Mouse (Mus musculus) embryo, embryonic 11.5 days (tissue): Measurements from ENCODE around the gene Hist2h2aa1.
A peak's percentile ranks its signal among the peaks of the same experiment; 100 is the strongest.
"Not testable (repeated sequence)": the region's sequence is repeated elsewhere in the genome, so short reads cannot be mapped to it uniquely, and the experiment has no call there.

ENCODE experiments used
- DNase-seq: peaks from one replicate; pipeline ENCODE4 v3.0.0-alpha.2; 2012; ENCODE audit warnings: low read depth, low spot score

Hist2h2aa1 gene

DNA sequence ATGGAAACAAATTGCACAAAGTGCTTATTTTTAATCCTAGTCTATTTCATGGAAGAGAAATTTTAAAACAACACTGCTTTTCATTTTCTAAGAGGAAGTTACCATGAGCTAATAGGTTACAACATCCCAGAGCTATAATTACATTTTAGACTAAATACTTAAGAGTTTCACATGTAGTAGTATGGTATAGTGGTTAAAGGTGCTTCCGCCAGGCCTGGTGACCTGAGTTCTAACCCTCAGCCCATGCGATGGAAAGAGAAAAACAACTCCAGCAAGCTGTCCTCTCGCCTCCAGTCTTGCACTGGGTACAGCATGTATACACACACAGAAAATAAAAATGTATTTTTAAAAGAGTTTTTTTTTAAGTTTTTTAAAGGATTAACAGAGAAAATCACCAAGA, 6.5 kb downstream of the Hist2h2aa1 start:
- no peak for DNase-seq

DNA sequence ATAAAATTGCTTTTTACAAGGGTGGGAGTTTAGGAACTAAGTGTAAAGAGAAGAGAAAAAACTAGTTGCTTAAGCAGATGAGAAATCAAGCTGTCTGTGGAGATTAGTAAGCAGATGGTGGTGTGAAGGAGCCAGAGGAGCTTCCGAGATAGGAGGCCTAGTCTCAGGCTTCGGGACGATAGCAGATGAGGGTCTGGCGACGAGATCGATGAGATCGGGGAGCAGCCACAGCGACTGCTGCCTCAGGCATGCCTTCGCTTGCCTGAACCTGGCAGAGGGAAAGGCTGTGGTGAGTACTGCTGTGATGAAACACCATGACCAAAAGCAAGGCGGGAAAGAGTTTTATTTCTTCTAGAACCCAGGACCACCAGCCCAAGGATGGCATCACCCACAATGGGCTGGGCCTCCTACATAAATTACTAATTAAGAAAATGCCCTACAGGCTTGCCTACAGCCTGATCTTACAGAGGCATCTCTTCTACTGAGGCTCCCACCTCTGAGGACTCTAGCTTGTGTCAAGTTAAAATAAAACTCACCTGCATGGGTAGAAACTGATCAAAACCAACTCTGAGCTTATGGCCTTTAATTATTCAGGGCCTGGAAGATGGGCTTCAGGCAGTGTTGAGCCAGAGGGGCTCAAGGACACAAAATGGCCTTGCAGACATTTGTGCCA, 9.5 kb downstream of the Hist2h2aa1 start:
- DNase-seq: no peak

DNA sequence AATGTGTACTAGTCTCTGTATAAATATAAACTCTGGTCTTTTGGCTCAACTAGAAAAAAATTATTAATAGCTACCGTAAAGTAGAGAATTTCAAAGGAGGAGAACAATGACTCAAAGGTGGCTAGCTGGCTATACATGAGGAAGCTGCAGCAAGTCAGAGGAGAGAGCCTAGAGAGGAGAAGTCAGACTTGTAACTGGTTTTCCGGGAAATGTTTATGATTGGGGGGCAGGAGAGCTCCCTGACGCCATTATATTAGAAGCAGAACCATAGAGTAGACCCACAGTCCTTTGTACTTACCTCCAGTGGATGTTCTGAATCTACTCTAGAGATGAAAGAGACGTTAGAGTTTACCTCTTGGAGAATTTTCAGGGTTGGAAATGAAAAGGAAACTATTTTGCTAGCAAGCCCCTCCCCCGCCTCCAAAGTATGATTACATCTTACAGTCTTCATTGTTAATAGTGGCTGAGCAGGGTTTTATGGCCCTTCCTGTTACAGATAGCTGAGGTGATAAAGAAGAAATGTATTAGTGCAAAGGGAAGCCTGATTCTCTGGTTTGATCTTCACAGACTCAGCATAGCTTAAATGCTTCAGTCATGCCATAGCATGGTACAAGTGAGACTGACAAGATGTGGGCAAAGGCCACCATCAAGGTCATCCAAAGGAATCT, 10.8 kb downstream of the Hist2h2aa1 start:
- DNase-seq: no peak

DNA sequence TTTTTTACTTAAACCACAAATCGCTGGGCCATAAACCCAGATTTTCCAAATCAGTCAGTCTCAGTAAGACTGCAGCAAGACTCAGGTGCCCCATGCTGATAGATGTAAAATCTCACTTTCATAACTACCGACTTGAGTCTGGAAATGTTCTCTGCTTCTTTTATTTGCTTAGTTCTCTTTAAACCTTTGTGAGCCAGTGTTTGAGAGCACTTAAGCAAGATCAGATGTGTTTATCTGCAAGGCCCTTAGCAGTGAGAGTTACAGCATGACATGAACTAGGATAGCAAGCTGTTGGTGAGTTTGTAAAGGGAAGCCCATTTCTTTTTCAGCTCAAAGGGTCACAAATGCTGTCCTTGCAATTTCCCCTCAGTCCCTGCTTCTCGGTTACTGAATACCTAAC, 11.9 kb downstream of the Hist2h2aa1 start:
- no peak for DNase-seq

DNA sequence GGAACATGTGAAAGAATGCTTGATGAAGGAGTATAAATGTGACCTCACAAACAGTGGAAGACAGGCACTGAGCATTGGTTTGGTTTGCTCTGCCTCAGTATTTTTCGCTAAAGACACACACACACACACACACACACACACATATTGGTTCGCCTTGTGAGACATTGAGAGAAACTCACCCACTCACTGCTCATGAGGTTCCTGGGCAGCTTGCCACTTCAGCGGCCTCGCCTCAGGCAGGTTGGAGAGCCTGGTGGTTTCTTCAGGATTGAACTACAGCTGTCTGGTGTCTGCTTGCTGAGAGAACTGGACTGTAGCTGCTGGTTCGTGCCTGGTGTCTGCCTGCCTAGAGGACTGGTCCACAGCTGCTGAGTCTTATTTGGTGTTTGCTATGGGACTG, 14.9 kb downstream of the Hist2h2aa1 start:
- DNase-seq: no peak

DNA sequence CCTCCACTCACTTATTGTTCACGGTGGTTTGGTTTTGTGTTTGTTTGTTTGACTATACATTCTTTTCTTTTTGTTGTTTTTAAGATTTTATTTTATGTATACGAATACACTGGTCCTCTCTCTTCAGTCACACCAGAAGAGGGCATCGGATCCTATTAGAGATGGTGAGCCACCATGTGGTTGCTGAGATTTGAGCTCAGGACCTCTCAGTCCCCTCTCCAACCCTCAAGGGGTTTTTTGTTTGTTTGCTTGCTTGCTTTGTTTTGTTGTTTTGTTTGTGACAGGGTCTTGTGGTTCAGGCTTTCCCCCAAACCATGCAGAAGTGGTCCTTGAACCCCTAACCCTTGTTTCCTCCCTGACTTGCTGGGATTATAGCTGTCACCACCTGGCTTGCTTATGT, 16.3 kb downstream of the Hist2h2aa1 start:
- no peak for DNase-seq

DNA sequence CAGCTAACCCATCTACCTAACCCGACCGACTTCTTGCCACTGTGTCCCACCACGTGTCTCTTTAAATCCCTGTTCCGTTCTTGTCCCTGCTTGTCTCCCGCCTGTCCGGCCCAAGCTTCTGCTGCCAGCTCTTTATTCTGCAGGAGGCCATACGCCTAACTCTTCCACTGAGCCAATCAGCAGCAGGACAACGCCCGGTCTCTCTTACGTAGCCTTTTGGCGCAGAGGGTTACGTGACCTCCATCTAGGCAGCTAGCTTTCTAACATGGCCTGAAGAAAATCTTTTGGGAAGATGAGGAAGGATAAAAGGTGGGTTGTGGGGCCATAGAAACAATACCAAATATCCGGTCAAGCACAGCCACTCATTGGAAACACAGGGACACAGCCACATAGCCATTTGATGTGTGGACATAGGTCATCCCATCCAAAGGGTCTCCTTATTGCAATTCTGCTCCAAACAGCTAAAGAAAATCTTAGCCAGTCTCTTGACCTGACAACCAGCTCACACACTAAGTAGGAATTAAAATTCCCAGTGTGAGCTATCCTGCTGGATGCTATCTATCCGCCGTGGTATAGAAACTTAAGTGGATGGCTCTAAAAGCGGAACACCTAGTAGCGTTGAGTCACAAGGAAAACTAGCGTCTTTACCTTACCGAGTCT, 17.0 kb downstream of the Hist2h2aa1 start:
- peak; percentile 64 for DNase-seq

DNA sequence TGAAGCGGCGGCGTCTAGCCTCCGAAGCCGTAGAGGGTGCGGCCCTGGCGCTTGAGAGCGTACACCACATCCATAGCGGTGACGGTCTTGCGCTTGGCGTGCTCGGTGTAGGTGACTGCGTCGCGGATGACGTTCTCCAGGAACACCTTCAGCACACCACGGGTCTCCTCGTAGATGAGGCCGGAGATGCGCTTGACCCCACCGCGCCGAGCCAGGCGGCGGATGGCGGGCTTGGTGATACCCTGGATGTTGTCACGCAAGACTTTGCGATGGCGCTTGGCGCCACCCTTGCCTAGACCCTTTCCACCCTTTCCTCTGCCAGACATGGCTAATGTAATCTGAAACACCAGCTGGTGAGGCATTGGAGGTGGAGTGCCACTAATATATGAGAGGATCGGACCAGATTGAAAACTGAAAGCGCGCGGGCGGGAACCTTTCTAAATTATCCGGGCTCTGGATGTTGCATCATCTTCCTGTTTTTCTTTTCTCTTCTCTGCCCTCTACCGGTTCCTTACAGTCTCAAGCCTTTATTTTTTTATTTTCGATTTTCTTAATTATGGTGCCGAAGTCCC, 17.8 kb downstream of the Hist2h2aa1 start, which contains the start of gene Hist2h4:
Gene Hist2h4, minus strand, starts transcription at position 333 of the 572 bp plus-strand sequence.
- peak; percentile 92 for DNase-seq

DNA sequence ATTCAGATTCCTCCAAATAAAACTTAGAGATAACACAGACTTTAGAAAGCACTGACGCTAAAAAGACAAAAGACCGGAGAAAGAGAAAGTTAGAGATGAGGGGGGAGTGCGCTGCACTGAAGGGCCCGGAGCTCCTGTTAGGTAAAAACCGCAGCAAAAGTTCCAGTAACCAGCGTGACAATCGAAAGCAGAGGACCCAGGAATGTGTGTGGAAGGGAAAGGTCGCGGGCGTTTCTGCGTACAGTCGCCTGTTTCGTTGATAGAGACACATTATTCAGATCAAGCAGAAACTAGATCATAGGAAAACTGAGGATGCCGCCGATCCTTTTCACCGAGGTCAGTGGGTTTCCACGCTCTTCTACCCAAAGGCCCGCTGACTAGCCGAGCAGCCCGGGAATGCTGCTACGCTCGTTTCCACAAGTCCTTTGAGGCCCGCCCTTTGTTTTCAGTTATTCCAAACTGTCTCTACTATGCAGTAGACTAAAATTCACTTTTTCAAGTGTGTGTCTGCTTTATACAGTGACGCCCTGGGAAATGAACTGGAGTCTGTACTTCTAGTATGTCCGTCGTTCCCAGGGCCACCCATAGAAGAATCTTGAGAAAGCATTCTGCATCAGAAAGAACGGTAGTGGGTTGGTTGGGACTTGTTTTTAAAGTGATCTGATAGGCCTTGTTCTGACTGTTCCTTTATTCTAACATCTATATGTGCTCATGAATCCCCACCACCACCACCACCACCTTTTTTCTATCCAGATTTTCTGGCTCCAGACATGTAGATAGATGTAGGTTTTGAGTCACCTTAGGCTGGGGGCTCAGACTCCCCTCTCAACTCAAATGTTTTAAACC, 18.5 kb downstream of the Hist2h2aa1 start:
- no peak for DNase-seq

DNA sequence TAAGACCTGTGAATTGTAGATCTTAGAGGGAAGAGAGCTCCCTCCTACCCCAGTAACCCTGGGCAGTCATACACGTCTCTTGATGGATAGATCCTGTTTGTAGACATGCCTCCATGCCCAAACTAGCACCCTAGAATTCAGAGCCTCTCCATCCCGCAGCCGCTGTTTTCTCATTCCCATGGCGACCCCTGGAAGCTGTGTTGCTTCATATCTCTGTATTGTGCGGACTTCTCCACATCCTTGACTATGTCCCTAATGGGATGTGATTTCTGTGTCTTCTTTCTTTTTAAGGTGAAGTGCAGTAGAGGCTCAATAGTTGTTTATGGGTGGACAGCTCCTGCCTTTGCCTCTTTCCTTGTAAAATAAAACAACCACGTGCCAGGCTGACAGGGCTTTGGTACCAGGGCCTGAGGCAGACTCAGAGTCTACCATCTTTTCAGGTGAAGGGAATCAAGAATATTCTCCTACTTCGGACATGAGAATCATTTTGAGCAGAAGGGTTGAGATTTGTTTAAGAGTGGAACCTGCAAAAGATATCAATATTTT, 19.2 kb downstream of the Hist2h2aa1 start:
- DNase-seq: no peak

DNA sequence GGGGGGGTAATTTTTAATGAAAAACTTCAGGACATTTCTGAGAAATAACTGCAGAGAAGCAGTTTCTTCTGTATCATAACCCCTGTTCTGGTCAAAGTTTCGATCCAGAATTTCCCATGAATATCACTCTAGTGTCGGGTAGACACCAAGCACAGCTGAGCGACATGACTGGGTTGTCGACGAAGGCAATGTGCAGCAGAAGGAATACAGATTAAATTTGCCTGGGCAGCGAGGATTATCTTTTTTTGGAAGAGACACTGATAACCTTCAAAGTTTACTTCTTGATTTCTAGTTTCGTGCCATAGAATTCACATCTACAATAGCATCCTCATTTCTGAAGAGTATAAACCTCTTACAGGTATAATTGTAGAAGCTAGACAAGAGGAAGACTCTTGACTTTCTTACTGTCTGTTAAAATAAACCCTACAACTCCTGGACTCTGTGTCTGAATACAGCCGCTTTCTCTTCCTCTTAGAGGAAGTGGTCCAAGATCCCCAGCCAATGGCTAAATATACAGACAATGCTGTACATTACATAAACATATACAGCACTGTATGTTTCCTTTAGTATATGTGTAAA, 20.9 kb downstream of the Hist2h2aa1 start:
- no peak for DNase-seq

DNA sequence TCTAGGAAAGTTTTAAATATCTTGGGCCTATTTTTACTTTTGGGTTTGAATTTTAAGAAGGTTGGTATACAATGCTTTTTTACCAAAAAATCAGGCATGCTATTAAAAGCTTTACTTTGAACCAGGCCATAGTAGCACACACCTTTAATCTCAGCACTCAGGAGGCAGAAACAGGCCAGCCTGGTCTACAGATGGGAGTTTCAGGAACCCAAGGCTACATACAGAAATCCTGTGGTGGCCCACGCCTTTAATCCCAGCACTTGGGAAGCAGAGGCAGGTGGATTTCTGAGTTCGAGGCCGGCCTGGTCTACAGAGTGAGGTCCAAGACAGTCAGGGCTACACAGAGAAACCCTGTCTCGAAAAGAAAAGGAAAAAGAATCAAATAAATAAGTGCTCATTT, 22.2 kb downstream of the Hist2h2aa1 start:
- no peak for DNase-seq

DNA sequence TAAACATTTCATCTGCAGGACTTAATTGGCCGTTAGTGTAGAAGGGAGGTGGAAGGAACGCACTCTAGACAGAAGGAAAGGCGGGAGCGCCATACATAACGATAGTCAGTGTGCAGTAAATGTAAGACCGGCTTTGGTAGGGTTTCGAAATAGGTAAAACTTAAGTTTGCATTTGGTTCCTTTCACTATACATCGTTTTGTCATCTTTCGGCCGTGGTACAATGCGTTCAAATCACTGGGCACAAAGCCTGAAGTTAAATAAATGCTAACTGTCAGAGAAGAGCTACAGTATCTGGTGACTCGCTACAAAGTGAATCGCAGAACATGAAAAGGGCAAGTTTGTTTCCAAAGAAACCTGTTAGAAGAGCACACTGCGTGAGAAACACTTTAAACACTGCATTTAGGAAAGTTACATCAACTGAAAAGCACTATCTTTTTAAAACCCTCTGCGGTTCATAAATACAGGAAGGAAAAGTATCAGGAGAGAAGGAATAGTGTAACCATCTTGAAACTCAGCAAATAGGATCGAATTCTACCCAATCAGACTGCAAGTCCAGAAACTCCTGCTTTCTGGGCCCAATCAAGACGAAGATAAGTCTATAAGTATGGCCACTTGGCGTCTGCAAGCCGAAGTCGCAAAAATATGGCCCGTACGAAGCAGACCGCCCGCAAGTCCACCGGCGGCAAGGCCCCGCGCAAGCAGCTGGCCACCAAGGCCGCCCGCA, 22.9 kb downstream of the Hist2h2aa1 start, which contains the start of gene Hist2h3b:
Gene Hist2h3b, plus strand, starts transcription at position 604 of the 725 bp plus-strand sequence.
- DNase-seq: peak; percentile 78

DNA sequence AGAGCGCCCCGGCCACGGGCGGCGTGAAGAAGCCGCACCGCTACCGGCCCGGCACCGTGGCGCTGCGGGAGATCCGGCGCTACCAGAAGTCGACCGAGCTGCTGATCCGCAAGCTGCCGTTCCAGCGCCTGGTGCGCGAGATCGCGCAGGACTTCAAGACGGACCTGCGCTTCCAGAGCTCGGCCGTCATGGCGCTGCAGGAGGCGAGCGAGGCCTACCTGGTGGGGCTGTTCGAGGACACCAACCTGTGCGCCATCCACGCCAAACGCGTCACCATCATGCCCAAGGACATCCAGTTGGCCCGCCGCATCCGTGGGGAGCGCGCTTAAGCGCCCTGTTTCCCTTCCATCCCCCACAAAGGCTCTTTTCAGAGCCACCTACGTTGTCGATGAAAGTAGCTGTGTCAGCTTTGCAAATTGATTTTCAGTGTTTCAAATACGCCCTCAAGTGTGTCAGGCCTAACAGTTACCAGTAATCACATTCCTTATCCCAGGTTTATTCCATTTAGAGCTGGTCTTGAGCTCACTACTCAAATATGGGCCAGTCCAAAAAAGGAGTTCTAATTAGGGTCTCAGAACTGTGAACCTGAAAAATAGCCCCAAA, 23.6 kb downstream of the Hist2h2aa1 start:
- DNase-seq: not testable (repeated sequence)

DNA sequence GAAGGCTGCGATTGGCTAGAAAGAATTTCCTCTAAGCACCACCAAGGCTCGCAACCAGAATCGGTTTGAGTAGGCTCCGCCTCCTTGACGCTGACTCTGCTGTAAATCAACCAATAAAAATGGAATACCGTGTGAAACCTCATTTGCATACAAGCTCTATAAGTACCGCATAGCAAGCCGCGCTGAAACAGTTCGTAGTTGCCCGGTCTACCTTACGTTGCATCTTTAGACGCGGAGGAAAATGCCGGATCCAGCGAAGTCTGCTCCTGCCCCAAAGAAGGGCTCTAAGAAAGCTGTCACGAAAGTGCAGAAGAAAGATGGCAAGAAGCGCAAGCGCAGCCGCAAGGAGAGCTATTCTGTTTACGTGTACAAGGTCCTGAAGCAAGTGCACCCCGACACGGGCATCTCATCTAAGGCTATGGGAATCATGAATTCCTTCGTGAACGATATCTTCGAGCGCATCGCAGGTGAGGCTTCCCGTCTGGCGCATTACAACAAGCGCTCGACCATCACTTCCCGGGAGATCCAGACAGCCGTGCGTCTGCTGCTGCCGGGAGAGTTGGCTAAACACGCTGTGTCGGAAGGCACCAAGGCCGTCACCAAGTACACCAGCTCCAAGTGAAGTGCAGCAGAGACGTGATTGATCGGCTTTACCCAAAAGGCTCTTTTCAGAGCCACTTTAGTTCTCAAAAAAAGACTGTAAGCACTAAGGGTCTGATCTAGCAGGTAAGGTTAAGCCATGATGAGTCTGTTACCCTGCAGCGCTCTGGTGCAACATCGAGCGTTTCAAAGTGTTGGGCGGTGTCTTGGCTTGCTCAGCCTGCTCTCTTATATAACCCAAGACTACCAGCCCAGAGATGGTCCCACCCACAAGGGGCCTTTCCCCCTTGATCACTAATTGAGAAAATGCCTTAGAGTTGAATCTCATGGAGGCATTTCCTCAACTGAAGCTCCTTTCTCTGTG, 24.5 kb downstream of the Hist2h2aa1 start, which contains the start of gene Hist2h2bb:
Gene Hist2h2bb, plus strand, starts transcription at position 242 of the 964 bp plus-strand sequence.
- peak; percentile 95 for DNase-seq

DNA sequence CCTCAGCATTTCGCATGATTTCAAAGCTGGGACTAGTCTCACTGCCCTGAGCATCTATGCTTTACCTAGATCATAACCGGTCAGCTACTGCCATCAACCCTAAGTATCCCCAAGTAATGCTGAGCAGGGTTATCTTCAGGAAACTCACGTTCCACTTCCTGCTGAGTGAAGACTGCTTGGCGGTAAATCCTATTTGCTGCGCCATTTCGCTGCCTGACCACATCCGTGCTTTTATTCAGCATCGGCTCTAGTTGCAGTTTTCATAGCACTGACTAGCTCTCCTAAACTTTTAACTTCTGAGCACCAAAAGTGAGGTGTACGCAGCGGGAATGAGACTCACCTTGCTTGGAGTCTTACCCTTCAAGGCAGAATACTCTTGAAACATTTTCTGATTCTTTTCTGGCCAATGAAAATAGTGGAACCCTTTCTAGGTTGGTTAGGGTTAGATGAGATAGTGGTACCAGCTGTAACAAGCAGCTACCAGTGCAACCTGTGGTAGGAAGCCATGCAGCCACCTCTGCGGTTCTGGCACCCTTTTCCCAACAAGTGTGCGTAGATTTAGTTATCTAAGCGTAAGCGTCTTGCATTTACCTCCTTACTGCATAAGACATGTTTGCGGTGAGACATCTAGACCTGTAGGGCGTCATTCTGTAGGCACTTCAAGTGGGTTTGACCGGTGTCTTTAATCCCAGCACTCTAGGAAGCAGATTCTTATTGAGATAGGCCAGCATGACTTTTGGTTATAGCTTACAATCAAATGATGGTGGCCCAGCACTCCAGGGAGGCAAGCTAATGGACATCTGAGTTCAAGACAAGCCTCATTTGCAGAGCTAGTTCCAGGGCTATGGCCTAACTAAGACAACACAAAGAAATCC, 28.5 kb downstream of the Hist2h2aa1 start:
- DNase-seq: no peak

DNA sequence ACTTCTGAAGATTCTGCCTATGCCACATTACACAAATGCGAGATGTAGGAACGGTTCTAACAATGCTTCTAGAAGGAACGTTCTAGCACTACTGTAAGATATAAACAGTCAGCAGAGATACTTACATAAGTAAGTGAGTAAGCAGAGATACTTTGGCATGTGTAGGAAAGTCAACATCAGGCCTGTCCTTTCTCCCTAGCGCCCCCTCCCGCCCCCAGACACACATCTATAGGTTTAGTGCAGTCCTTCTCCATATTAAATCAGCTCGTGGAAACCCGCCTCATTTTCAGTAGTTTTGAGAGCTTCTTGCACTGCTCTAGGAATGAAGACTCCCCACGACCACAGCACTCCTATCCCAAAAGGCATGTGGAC, 32.1 kb downstream of the Hist2h2aa1 start:
- no peak for DNase-seq
